Mouse (Mus musculus) kidney, adult 2 months (tissue): Measurements from ENCODE around the gene Atxn1.

ENCODE experiments used
- CTCF ChIP-seq: fragments of 200-500 bp; conservative IDR thresholded peaks from 2 replicates; pipeline ENCODE4 v1.5.1; 2011; ENCODE audit warnings: low read depth, mild to moderate bottlenecking, control low read depth, low read length, moderate library complexity, mixed read lengths; ENCODE audit not compliant: insufficient read depth, insufficient read length
- POLR2A ChIP-seq: fragments of 200-500 bp; IDR thresholded peaks from one replicate; pipeline ENCODE4 v1.6.1; 2011; ENCODE audit warnings: low read depth, low read length, control low read depth

- no peak for TF ChIP-seq POLR2A
- no peak for TF ChIP-seq CTCF
Observed at GRCm38 (mm10) chr13:45642913-45643312, 321.9 kb downstream of the Atxn1 start.
